Mouse (Mus musculus): ENCODE measurements around the gene Bicdl1. TPM values are rescaled to one million over a fixed set of nuclear protein-coding genes. Genes with fewer than 3 reads are reported as not detected.

Gene Bicdl1
- polyA plus RNA-seq (2012; rRNA removed), result 29.5 and 32.2 TPM in 2 replicates

GRCm38 (mm10) chr5:115731001-115731731 lies at the start of gene Bicdl1:
Bicdl1 (minus strand) TSS chr5:115731621.

GRCm38 (mm10) chr5:115631505-115632357 lies 99.7 kb downstream of the Bicdl1 start, which contains the start of gene Rab35:
Rab35 (plus strand) TSS chr5:115631908.

Other genes starting within 250 kb of the Bicdl1 start
- gene Sirt4, start 246.9 kb downstream of the Bicdl1 start, polyA plus RNA-seq (2012; rRNA removed), result 70.7 and 71.4 TPM in 2 replicates
- gene Pxn, start 224.9 kb downstream of the Bicdl1 start, polyA plus RNA-seq (2012; rRNA removed), result 87.2 and 93.8 TPM in 2 replicates
- 3,142 and 3,172 TPM in 2 replicates for gene Rplp0, start 172.2 kb downstream of the Bicdl1 start, polyA plus RNA-seq (2012; rRNA removed)
- gene Gcn1l1, start 166.4 kb downstream of the Bicdl1 start, polyA plus RNA-seq (2012; rRNA removed), result 78.5 and 85.5 TPM in 2 replicates
- 70.6 and 77.8 TPM in 2 replicates for gene Rab35, start 99.7 kb downstream of the Bicdl1 start, polyA plus RNA-seq (2012; rRNA removed)
- gene Cit, start 113.7 kb upstream of the Bicdl1 start, polyA plus RNA-seq (2012; rRNA removed), result 3.5 and 5.1 TPM in 2 replicates